Mouse (Mus musculus): ENCODE measurements at regions not wholly inside any gene's neighbourhood (a gene's known extent, or its start where the extent isn't known, plus 50 kb on each side); places are given as distances from the start of the nearest gene placed in this dataset.

- no peak overlapping the region for H3K27ac ChIP-seq
- H3K9ac ChIP-seq (replicated peaks): no peak overlapping the region
- H3K9me3 ChIP-seq (ENCODE audit: control insufficient read depth, low read length): no peaks in the 10 kb centered on the region
- 44% methylated on average over 2 of the region's 2 CpGs for WGBS (ENCODE audit: insufficient replicate concordance)
- no peak overlapping the region for H3K4me3 ChIP-seq (ENCODE audit: insufficient read depth in 1 of 2, low read depth in 2 of 2, low read length in 2 of 2)
- H3K36me3 ChIP-seq (replicated peaks; ENCODE audit: control insufficient read depth, insufficient read depth, low read depth): no peaks in the 10 kb centered on the region
- ATAC-seq (ENCODE audit: insufficient read depth) (no peak), DNase-seq (ENCODE audit: low read depth in 3 of 3, low spot score in 3 of 3) (no peak)
- no peaks in the 10 kb centered on the region for H3K27me3 ChIP-seq (ENCODE audit: control insufficient read depth, insufficient read depth, low read length)
- no peak overlapping the region for H3K4me2 ChIP-seq (ENCODE audit: low read depth)
- no peaks in the 10 kb centered on the region for H3K4me1 ChIP-seq (replicated peaks; ENCODE audit: control insufficient read depth in 2 of 2, insufficient read depth in 2 of 2, low read length in 1 of 2)
- TF ChIP-seq CTCF (IDR thresholded peaks at IDR 0.05; ENCODE audit: low read depth) (no peak), EP300 (IDR thresholded peaks at IDR 0.05; ENCODE audit: low read depth) (no peak)
Measured at GRCm38 (mm10) chr7:51742720-51743119, 119.1 kb upstream of the Gas2 start.

GRCm38 (mm10) chr7:51745598-51745997 lies 116.2 kb upstream of the Gas2 start:
- TF ChIP-seq EP300 (IDR thresholded peaks at IDR 0.05; ENCODE audit: low read depth): no peak
- no peak for TF ChIP-seq CTCF (IDR thresholded peaks at IDR 0.05; ENCODE audit: low read depth)
- H3K9me3 ChIP-seq (ENCODE audit: control insufficient read depth, low read length): no peaks in the 10 kb centered on the region
- 62% methylated on average over 3 of the region's 3 CpGs for WGBS (ENCODE audit: insufficient replicate concordance)

GRCm38 (mm10) chr7:51748633-51749303 lies 113.0 kb upstream of the Gas2 start:
- Histone ChIP-seq H3K27me3 (ENCODE audit: control insufficient read depth, insufficient read depth, low read length) (no peaks in the 10 kb centered on the region), H3K36me3 (replicated peaks; ENCODE audit: control insufficient read depth, insufficient read depth, low read depth) (no peaks in the 10 kb centered on the region), H3K27ac (no peak overlapping the region), H3K9ac (replicated peaks) (no peak overlapping the region), H3K4me1 (replicated peaks; ENCODE audit: control insufficient read depth in 2 of 2, insufficient read depth in 2 of 2, low read length in 1 of 2) (no peaks in the 10 kb centered on the region), H3K4me2 (ENCODE audit: low read depth) (no peak overlapping the region), H3K9me3 (ENCODE audit: control insufficient read depth, low read length) (no peaks in the 10 kb centered on the region), H3K4me3 (ENCODE audit: insufficient read depth in 1 of 2, low read depth in 2 of 2, low read length in 2 of 2) (no peak overlapping the region)
- TF ChIP-seq EP300 (IDR thresholded peaks at IDR 0.05; ENCODE audit: low read depth): no peak
- TF ChIP-seq CTCF (IDR thresholded peaks at IDR 0.05; ENCODE audit: low read depth): no peak
- WGBS (ENCODE audit: insufficient replicate concordance): 62% methylated on average over 10 of the region's 10 CpGs
- ATAC-seq (ENCODE audit: insufficient read depth) (no peak), DNase-seq (ENCODE audit: low read depth in 3 of 3, low spot score in 3 of 3) (no peak)

More at GRCm38 (mm10) chr7:51745598-51745997, 116.2 kb upstream of the Gas2 start:
- ATAC-seq (ENCODE audit: insufficient read depth) (no peak), DNase-seq (ENCODE audit: low read depth in 3 of 3, low spot score in 3 of 3) (no peak)
- Histone ChIP-seq H3K4me3 (ENCODE audit: insufficient read depth in 1 of 2, low read depth in 2 of 2, low read length in 2 of 2) (no peak overlapping the region), H3K27ac (no peak overlapping the region), H3K36me3 (replicated peaks; ENCODE audit: control insufficient read depth, insufficient read depth, low read depth) (no peaks in the 10 kb centered on the region), H3K27me3 (ENCODE audit: control insufficient read depth, insufficient read depth, low read length) (no peaks in the 10 kb centered on the region), H3K4me2 (ENCODE audit: low read depth) (no peak overlapping the region), H3K4me1 (replicated peaks; ENCODE audit: control insufficient read depth in 2 of 2, insufficient read depth in 2 of 2, low read length in 1 of 2) (no peaks in the 10 kb centered on the region), H3K9ac (replicated peaks) (no peak overlapping the region)

GRCm38 (mm10) chr7:51749304-51750129 lies 112.3 kb upstream of the Gas2 start:
- no peak overlapping the region for H3K9ac ChIP-seq (replicated peaks)
- H3K4me1 ChIP-seq (replicated peaks; ENCODE audit: control insufficient read depth in 2 of 2, insufficient read depth in 2 of 2, low read length in 1 of 2): no peaks in the 10 kb centered on the region
- 61% methylated on average over 14 of the region's 14 CpGs for WGBS (ENCODE audit: insufficient replicate concordance)
- H3K9me3 ChIP-seq (ENCODE audit: control insufficient read depth, low read length): no peaks in the 10 kb centered on the region
- H3K4me3 ChIP-seq (ENCODE audit: insufficient read depth in 1 of 2, low read depth in 2 of 2, low read length in 2 of 2): no peak overlapping the region
- TF ChIP-seq EP300 (IDR thresholded peaks at IDR 0.05; ENCODE audit: low read depth): no peak
- no peak for TF ChIP-seq CTCF (IDR thresholded peaks at IDR 0.05; ENCODE audit: low read depth)
- H3K27me3 ChIP-seq (ENCODE audit: control insufficient read depth, insufficient read depth, low read length): no peaks in the 10 kb centered on the region
- DNase-seq (ENCODE audit: low read depth in 3 of 3, low spot score in 3 of 3) (no peak), ATAC-seq (ENCODE audit: insufficient read depth) (no peak)
- H3K27ac ChIP-seq: no peak overlapping the region
- H3K4me2 ChIP-seq (ENCODE audit: low read depth): no peak overlapping the region
- no peaks in the 10 kb centered on the region for H3K36me3 ChIP-seq (replicated peaks; ENCODE audit: control insufficient read depth, insufficient read depth, low read depth)

- ATAC-seq (ENCODE audit: insufficient read depth) (no peak), DNase-seq (ENCODE audit: low read depth in 3 of 3, low spot score in 3 of 3) (no peak)
- Histone ChIP-seq H3K4me2 (ENCODE audit: low read depth) (no peak overlapping the region), H3K9ac (replicated peaks) (no peak overlapping the region), H3K4me1 (replicated peaks; ENCODE audit: control insufficient read depth in 2 of 2, insufficient read depth in 2 of 2, low read length in 1 of 2) (no peaks in the 10 kb centered on the region), H3K9me3 (ENCODE audit: control insufficient read depth, low read length) (no peaks in the 10 kb centered on the region), H3K36me3 (replicated peaks; ENCODE audit: control insufficient read depth, insufficient read depth, low read depth) (no peaks in the 10 kb centered on the region), H3K27me3 (ENCODE audit: control insufficient read depth, insufficient read depth, low read length) (no peaks in the 10 kb centered on the region), H3K27ac (no peak overlapping the region), H3K4me3 (ENCODE audit: insufficient read depth in 1 of 2, low read depth in 2 of 2, low read length in 2 of 2) (no peak overlapping the region)
- WGBS (ENCODE audit: insufficient replicate concordance): 73% methylated on average over 1 of the region's 1 CpGs
- TF ChIP-seq CTCF (IDR thresholded peaks at IDR 0.05; ENCODE audit: low read depth) (no peak), EP300 (IDR thresholded peaks at IDR 0.05; ENCODE audit: low read depth) (no peak)
Measured at GRCm38 (mm10) chr7:51750271-51750670, 111.5 kb upstream of the Gas2 start.

All from liver, embryonic 14.5 days (tissue).